Comparison of ENCODE assay signal across 14 mouse cellular contexts in genomic region chr15:93000121-93000520, GRCm38 (mm10).
DNase-seq lines count a peak whose midpoint lies in the region; ATAC-seq lines count a peak whose summit lies in the region.
"Had no signal": no experiment of that assay in that cellular context is flagged by ENCODE, and none has a peak within 500 bp of the region (broad histone marks: within the 10 kb centered on the region; RNA-seq: fewer than 3 reads in every experiment).

No protein-coding gene starts in this region.

- DNase-seq in heart, adult 18-20 months: peak; percentile 34 to 35
- no peak for DNase-seq in heart, embryonic 10.5 days (ENCODE audit: low spot score)
- DNase-seq in kidney, adult 11 months: no peak
- peak; percentile 27 for DNase-seq in adrenal gland, postnatal 10 days
- peak; percentile 16 for DNase-seq in lung, postnatal 10 days
- no peak for DNase-seq in thymus, postnatal 0 days (ENCODE audit: low spot score)
- DNase-seq: cerebellum, adult 11-12 months had no signal

- H3K36me3 ChIP-seq in heart, embryonic 10.5 days: no peaks in the 10 kb centered on the region
- H3K36me3 ChIP-seq in kidney, embryonic 16.5 days (ENCODE audit: insufficient read depth, low read length): no peaks in the 10 kb centered on the region
- H3K36me3 ChIP-seq in forebrain, embryonic 15.5 days: no peaks in the 10 kb centered on the region
- H3K36me3 ChIP-seq: embryonic facial prominence, embryonic 13.5 days; limb, embryonic 15.5 days; midbrain, embryonic 15.5 days had no signal

- no peaks in the 10 kb centered on the region for H3K9me3 ChIP-seq in heart, embryonic 10.5 days
- 0 out of 2 replicates have a peak, but pooled peaks cover 3% of the 10 kb centered on the region for H3K9me3 ChIP-seq in kidney, embryonic 16.5 days (ENCODE audit: low read length)
- no peaks in the 10 kb centered on the region for H3K9me3 ChIP-seq in forebrain, embryonic 15.5 days
- H3K9me3 ChIP-seq: embryonic facial prominence, embryonic 13.5 days; limb, embryonic 15.5 days; midbrain, embryonic 15.5 days had no signal

- no peak overlapping the region for H3K4me3 ChIP-seq in heart, embryonic 10.5 days
- H3K4me3 ChIP-seq in kidney, embryonic 16.5 days (ENCODE audit: low read length): no peak overlapping the region
- H3K4me3 ChIP-seq in forebrain, embryonic 15.5 days: no peak overlapping the region
- H3K4me3 ChIP-seq: embryonic facial prominence, embryonic 13.5 days; left cerebral cortex, adult 2 months; limb, embryonic 15.5 days; midbrain, embryonic 15.5 days had no signal

- H3K27ac ChIP-seq in heart, embryonic 10.5 days: no peak overlapping the region
- H3K27ac ChIP-seq in kidney, embryonic 16.5 days (ENCODE audit: low read length): no peak overlapping the region
- no peak overlapping the region for H3K27ac ChIP-seq in forebrain, embryonic 15.5 days (replicated peaks)
- H3K27ac ChIP-seq: embryonic facial prominence, embryonic 13.5 days; left cerebral cortex, adult 2 months; limb, embryonic 15.5 days; midbrain, embryonic 15.5 days had no signal

- ATAC-seq in kidney, embryonic 16.5 days (ENCODE audit: low FRiP score, low TSS enrichment): no peak
- no peak for ATAC-seq in forebrain, embryonic 15.5 days (replicated peaks)
- ATAC-seq: hindbrain, embryonic 16.5 days; midbrain, embryonic 15.5 days had no signal

- peak overlapping the region; percentile 29; the same call in 1 of the 2 replicates for H3K4me2 ChIP-seq in kidney, embryonic 16.5 days (replicated peaks; ENCODE audit: low read depth, low read length)
- no peak overlapping the region for H3K4me2 ChIP-seq in forebrain, embryonic 15.5 days (replicated peaks)
- H3K4me2 ChIP-seq: embryonic facial prominence, embryonic 13.5 days; limb, embryonic 15.5 days; midbrain, embryonic 15.5 days had no signal

- no peak overlapping the region for H3K9ac ChIP-seq in kidney, embryonic 16.5 days (replicated peaks; ENCODE audit: low read length)
- H3K9ac ChIP-seq in forebrain, embryonic 15.5 days (replicated peaks): no peak overlapping the region
- H3K9ac ChIP-seq: embryonic facial prominence, embryonic 13.5 days; limb, embryonic 15.5 days; midbrain, embryonic 15.5 days had no signal

- H3K27me3 ChIP-seq in heart, embryonic 10.5 days (ENCODE audit: insufficient read depth, poor library complexity, severe bottlenecking): no peaks in the 10 kb centered on the region
- H3K27me3 ChIP-seq in kidney, embryonic 16.5 days (ENCODE audit: insufficient read depth, low read length): no peaks in the 10 kb centered on the region
- no peaks in the 10 kb centered on the region for H3K27me3 ChIP-seq in forebrain, embryonic 15.5 days
- H3K27me3 ChIP-seq: embryonic facial prominence, embryonic 13.5 days; limb, embryonic 15.5 days; midbrain, embryonic 15.5 days had no signal

- WGBS in heart, embryonic 10.5 days: 85% methylated on average over 12 of the region's 12 CpGs
- WGBS in kidney, embryonic 16.5 days: 36% methylated on average over 12 of the region's 12 CpGs
- 41% methylated on average over 12 of the region's 12 CpGs for WGBS in forebrain, embryonic 15.5 days

- peaks cover 23% of the 10 kb centered on the region for H3K4me1 ChIP-seq in heart, embryonic 10.5 days
- peaks cover 18% of the 10 kb centered on the region for H3K4me1 ChIP-seq in kidney, embryonic 16.5 days (ENCODE audit: insufficient read depth, low read length)
- H3K4me1 ChIP-seq in forebrain, embryonic 15.5 days: peaks cover 18% of the 10 kb centered on the region

Comparison
In these comparisons a context has a peak if more than half of its experiments do, and no peak if none do; other contexts are left out.
1. DNase-seq: peak in heart, adult 18-20 months (2 of 2), adrenal gland, postnatal 10 days (single experiment) and lung, postnatal 10 days (single experiment); none in heart, embryonic 10.5 days (single experiment), kidney, adult 11 months (single experiment) and thymus, postnatal 0 days (single experiment).